In genomic region chr4:128811382-128812056, GRCm38 (mm10) we compare ENCODE assay signal across 8 mouse cellular contexts. TPM values are rescaled to one million over a fixed set of nuclear protein-coding genes. Genes with fewer than 3 reads are reported as not detected.
DNase-seq lines count a peak whose midpoint lies in the region; ATAC-seq lines count a peak whose summit lies in the region.

No protein-coding gene starts in this region.

- peaks cover 44% of the 10 kb centered on the region for H3K4me1 ChIP-seq in embryonic facial prominence, embryonic 10.5 days
- peaks cover 14% of the 10 kb centered on the region for H3K4me1 ChIP-seq in intestine, embryonic 16.5 days (ENCODE audit: control insufficient read depth, insufficient read depth, low read length)

- ATAC-seq in intestine, embryonic 16.5 days: peak; percentile 85

- DNase-seq in 3134 (ENCODE audit: extremely low read depth, insufficient read length, low spot score): peak; percentile 70
- peak; percentile 84 for DNase-seq in adrenal gland, adult 8-10 months
- DNase-seq in embryonic facial prominence, embryonic 10.5 days (ENCODE audit: low spot score): peak; percentile 82
- peak; percentile 63 for DNase-seq in gonadal fat pad, adult 2 months (ENCODE audit: low read depth)
- peak; percentile 87 to 96 for DNase-seq in left cerebral cortex, postnatal 25 days (ENCODE audit: low spot score in 2 of 2)
- DNase-seq in mesoderm, embryonic 11.5 days (ENCODE audit: low read depth, low spot score): peak; percentile 88
- DNase-seq in right cerebral cortex, postnatal 4 days: peak; percentile 68

- no peaks in the 10 kb centered on the region for H3K27me3 ChIP-seq in embryonic facial prominence, embryonic 10.5 days (replicated peaks; ENCODE audit: low read depth, poor library complexity, severe bottlenecking)
- no peaks in the 10 kb centered on the region for H3K27me3 ChIP-seq in intestine, embryonic 16.5 days (replicated peaks; ENCODE audit: control insufficient read depth, insufficient read depth, low read length)

- peak overlapping the region; percentile 77 for H3K9ac ChIP-seq in intestine, embryonic 16.5 days (ENCODE audit: low read depth, low read length)

- H3K4me2 ChIP-seq in intestine, embryonic 16.5 days (ENCODE audit: low read depth, low read length): peak overlapping the region; percentile 73

- peak overlapping the region; percentile 78 for H3K27ac ChIP-seq in embryonic facial prominence, embryonic 10.5 days (replicated peaks)
- H3K27ac ChIP-seq in intestine, embryonic 16.5 days (ENCODE audit: low read length): peak overlapping the region; percentile 41; the same call in 1 of the 2 replicates

- intact Hi-C loops in left cerebral cortex, postnatal 25 days (cut with DNase I): loop anchor here (5.0 kb wide), 1 partner anchor 46 kb away; no protein-coding TSS in a partner anchor

- 15% methylated on average over 16 of the region's 16 CpGs for WGBS in embryonic facial prominence, embryonic 10.5 days
- WGBS in intestine, embryonic 16.5 days: 12% methylated on average over 16 of the region's 16 CpGs

- no peaks in the 10 kb centered on the region for H3K36me3 ChIP-seq in embryonic facial prominence, embryonic 10.5 days (replicated peaks)
- H3K36me3 ChIP-seq in intestine, embryonic 16.5 days (ENCODE audit: control insufficient read depth, insufficient read depth, low read length): no peaks in the 10 kb centered on the region

- peak overlapping the region; percentile 64 for H3K4me3 ChIP-seq in embryonic facial prominence, embryonic 10.5 days
- H3K4me3 ChIP-seq in intestine, embryonic 16.5 days (ENCODE audit: low read length): peak overlapping the region; percentile 50

- H3K9me3 ChIP-seq in embryonic facial prominence, embryonic 10.5 days: no peaks in the 10 kb centered on the region
- no peaks in the 10 kb centered on the region for H3K9me3 ChIP-seq in intestine, embryonic 16.5 days (ENCODE audit: control insufficient read depth, low read length)

RNA-seq across cellular contexts. Expression of gene Zfp362, which starts 5.7 kb away (rescaled TPM):
- total RNA-seq in adrenal gland, adult 8-10 months (2022): 10 to 100 TPM; 22.1 to 36.6 (median 27.9) TPM
- 38.7 and 39.0 TPM in 2 replicates for polyA plus RNA-seq in embryonic facial prominence, embryonic 10.5 days (2016; fragmentation: Nextera tagmentation; extraction: Ambion mirVana)
- 25.9 and 39.6 TPM in 2 replicates for polyA plus RNA-seq in gonadal fat pad, adult 2 months (2012; rRNA removed)
- 20.1 and 20.3 TPM in 2 replicates for polyA plus RNA-seq in intestine, embryonic 16.5 days (2015; fragmentation: Nextera tagmentation; extraction: Ambion mirVana)
- 10 to 100 TPM; 25.8 to 28.8 TPM for total RNA-seq in left cerebral cortex, postnatal 25 days (2021)

RNA-seq across cellular contexts. Expression of gene A3galt2, which starts 56.4 kb away (rescaled TPM):
- total RNA-seq in adrenal gland, adult 8-10 months (2022): under 1 TPM; 0.14 to 0.34 (median 0.15) TPM
- 0.09 and 0.12 TPM in 2 replicates for polyA plus RNA-seq in embryonic facial prominence, embryonic 10.5 days (2016; fragmentation: Nextera tagmentation; extraction: Ambion mirVana)
- polyA plus RNA-seq in gonadal fat pad, adult 2 months (2012; rRNA removed): 1.3 and 1.4 TPM in 2 replicates
- 0.07 and 0.09 TPM in 2 replicates for polyA plus RNA-seq in intestine, embryonic 16.5 days (2015; fragmentation: Nextera tagmentation; extraction: Ambion mirVana)
- total RNA-seq in left cerebral cortex, postnatal 25 days (2021): under 1 TPM; 0.25 to 0.32 TPM

Comparison
In these comparisons a context has a peak if more than half of its experiments do, and no peak if none do; other contexts are left out.
1. Peak in every context shown above with its lines: DNase-seq, ATAC-seq, H3K4me3 ChIP-seq and H3K27ac ChIP-seq.